Mouse (Mus musculus) E14TG2a.4 (cell line): ENCODE measurements around the gene Cic.

Experiments used
- CTCF ChIP-seq: conservative IDR thresholded peaks from 2 replicates; pipeline ENCODE4 v1.5.1; 2014; ENCODE audit warnings: low read length
- POU5F1 ChIP-seq: IDR thresholded peaks from 2 replicates; pipeline ENCODE4 v1.6.1; 2014; ENCODE audit warnings: low read length, borderline replicate concordance

DNA sequence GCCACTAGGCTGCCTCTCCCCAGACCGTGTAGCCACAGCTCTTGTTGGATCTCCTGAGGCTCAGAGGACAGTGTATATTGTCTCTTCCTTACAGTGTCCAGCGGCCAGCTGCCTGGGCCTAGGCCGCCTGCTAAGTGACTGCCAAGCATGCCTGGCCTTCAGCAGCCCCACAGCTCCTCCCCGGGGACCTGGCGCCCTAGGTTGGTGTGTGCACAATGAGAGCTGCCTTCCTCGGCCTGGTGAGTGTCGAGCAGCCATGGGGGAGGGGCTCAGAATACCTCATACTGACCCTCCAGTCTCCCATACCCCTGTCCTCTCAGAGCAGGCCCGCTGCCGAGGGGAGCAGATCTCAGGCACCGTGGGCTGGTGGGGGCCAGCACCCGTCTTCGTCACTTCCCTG, 67.0 kb downstream of the Cic start:
- TF ChIP-seq CTCF (no peak), POU5F1 (no peak)
